Comparison of ENCODE assay signal across 28 mouse cellular contexts in the genomic region with DNA sequence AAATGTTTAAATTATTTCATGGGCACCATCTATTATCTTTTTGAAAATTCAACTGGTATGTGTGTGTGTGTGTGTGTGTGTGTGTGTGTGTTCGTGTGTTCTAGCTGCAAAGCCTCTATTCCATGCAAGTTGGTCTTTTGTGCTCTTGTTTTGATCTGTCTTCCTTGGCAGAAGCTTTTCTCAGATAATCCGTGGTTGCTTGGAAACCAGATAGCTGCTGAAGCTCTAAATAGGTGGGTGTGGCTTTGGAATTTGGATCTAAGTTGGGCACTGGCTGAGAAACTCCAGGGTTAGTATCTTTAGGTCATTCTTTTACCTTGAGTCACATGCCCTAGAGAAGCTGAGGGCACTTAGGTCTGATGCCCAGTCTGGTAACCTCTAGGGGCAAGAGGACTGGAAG. TPM values are rescaled to one million over a fixed set of nuclear protein-coding genes. Genes with fewer than 3 reads are reported as not detected.
DNase-seq lines count a peak whose midpoint lies in the region; ATAC-seq and TF ChIP-seq lines count a peak whose summit lies in the region.
"Had no signal": no experiment of that assay in that cellular context is flagged by ENCODE, and none has a peak within 500 bp of the region (broad histone marks: within the 10 kb centered on the region; RNA-seq: fewer than 3 reads in every experiment).

No protein-coding gene starts in this region.

- H3K9ac ChIP-seq in heart, postnatal 0 days (replicated peaks; ENCODE audit: low read depth, low read length): no peak overlapping the region
- no peak overlapping the region for H3K9ac ChIP-seq in hindbrain, embryonic 12.5 days
- H3K9ac ChIP-seq: embryonic facial prominence, embryonic 13.5 days; heart, embryonic 15.5 days; liver, embryonic 15.5 days; lung, embryonic 15.5 days; neural tube, embryonic 12.5 days had no signal

- no peak overlapping the region for H3K4me2 ChIP-seq in heart, postnatal 0 days (ENCODE audit: low read depth, low read length)
- no peak overlapping the region for H3K4me2 ChIP-seq in hindbrain, embryonic 12.5 days (replicated peaks)
- H3K4me2 ChIP-seq: embryonic facial prominence, embryonic 13.5 days; heart, embryonic 15.5 days; liver, embryonic 15.5 days; lung, embryonic 15.5 days; neural tube, embryonic 12.5 days had no signal

- ATAC-seq in heart, postnatal 0 days (ENCODE audit: insufficient read depth, low read depth): no peak
- ATAC-seq in hindbrain, embryonic 12.5 days (ENCODE audit: low FRiP score): no peak
- ATAC-seq: inflammation-experienced regulatory T-cells, adult 6 months had no signal

- intact Hi-C loops in left cerebral cortex, postnatal 4 days (cut with DNase I): no loop called here

- DNase-seq in embryo, embryonic 10 days (ENCODE audit: low spot score): peak; percentile 34
- no peak for DNase-seq in embryo, embryonic 11 days
- DNase-seq in heart, postnatal 0 days (ENCODE audit: low spot score): peak; percentile 30
- no peak for DNase-seq in heart, embryonic 10.5 days (ENCODE audit: low spot score)
- DNase-seq in embryo, embryonic 9.5 days (ENCODE audit: extremely low spot score): peak; percentile 8
- DNase-seq in retina, adult 2 months (ENCODE audit: low read depth, low spot score): peak; percentile 52
- DNase-seq in left cerebral cortex, postnatal 4 days: no peak
- DNase-seq: adrenal gland, adult 8-10 months; cerebellum, adult 2 months; gastrocnemius, postnatal 36 days; kidney, adult 18-20 months; kidney, postnatal 4 days; liver; lung, postnatal 36 days; right cerebral cortex, adult 18-20 months; thymus, adult 18-20 months; thymus, postnatal 36 days had no signal

- no peaks in the 10 kb centered on the region for H3K9me3 ChIP-seq in heart, postnatal 0 days (replicated peaks; ENCODE audit: control insufficient read depth, low read length)
- H3K9me3 ChIP-seq in heart, embryonic 10.5 days: no peaks in the 10 kb centered on the region
- no peaks in the 10 kb centered on the region for H3K9me3 ChIP-seq in hindbrain, embryonic 12.5 days (replicated peaks)
- H3K9me3 ChIP-seq: embryonic facial prominence, embryonic 13.5 days; heart, embryonic 15.5 days; limb, embryonic 10.5 days; liver, embryonic 15.5 days; lung, embryonic 15.5 days; neural tube, embryonic 12.5 days had no signal

- H3K4me3 ChIP-seq in heart, postnatal 0 days (ENCODE audit: low read depth, low read length): no peak overlapping the region
- H3K4me3 ChIP-seq in heart, embryonic 10.5 days: no peak overlapping the region
- no peak overlapping the region for H3K4me3 ChIP-seq in hindbrain, embryonic 12.5 days
- H3K4me3 ChIP-seq: embryonic facial prominence, embryonic 13.5 days; erythroblast, embryonic 14.5 days; heart, embryonic 15.5 days; left cerebral cortex, adult 2 months; limb, embryonic 10.5 days; liver, embryonic 15.5 days; lung, embryonic 15.5 days; megakaryocyte, embryonic 14.5 days; neural tube, embryonic 12.5 days had no signal

- no peak overlapping the region for H3K27ac ChIP-seq in heart, postnatal 0 days (ENCODE audit: low read depth)
- H3K27ac ChIP-seq in heart, embryonic 10.5 days: no peak overlapping the region
- no peak overlapping the region for H3K27ac ChIP-seq in hindbrain, embryonic 12.5 days
- H3K27ac ChIP-seq: embryonic facial prominence, embryonic 13.5 days; heart, embryonic 15.5 days; left cerebral cortex, adult 2 months; limb, embryonic 10.5 days; liver, embryonic 15.5 days; lung, embryonic 15.5 days; neural tube, embryonic 12.5 days had no signal

- no peak for TF ChIP-seq CTCF in heart, postnatal 0 days (IDR thresholded peaks at IDR 0.05; ENCODE audit: low read depth)

- no peak for TF ChIP-seq EP300 in heart, postnatal 0 days (IDR thresholded peaks at IDR 0.05; ENCODE audit: low read depth)

- peaks cover 11% of the 10 kb centered on the region; the same call in 1 of the 2 replicates for H3K4me1 ChIP-seq in heart, postnatal 0 days (ENCODE audit: control insufficient read depth, insufficient read depth)
- peaks cover 3% of the 10 kb centered on the region; the same call in 1 of the 2 replicates for H3K4me1 ChIP-seq in heart, embryonic 10.5 days
- no peaks in the 10 kb centered on the region for H3K4me1 ChIP-seq in hindbrain, embryonic 12.5 days
- H3K4me1 ChIP-seq: limb, embryonic 10.5 days; liver, embryonic 15.5 days; megakaryocyte, embryonic 14.5 days; neural tube, embryonic 12.5 days had no signal

- H3K27me3 ChIP-seq in heart, postnatal 0 days (ENCODE audit: control insufficient read depth, insufficient read depth, low read length): no peaks in the 10 kb centered on the region
- no peaks in the 10 kb centered on the region for H3K27me3 ChIP-seq in heart, embryonic 10.5 days (ENCODE audit: insufficient read depth, poor library complexity, severe bottlenecking)
- no peaks in the 10 kb centered on the region for H3K27me3 ChIP-seq in hindbrain, embryonic 12.5 days
- H3K27me3 ChIP-seq: embryonic facial prominence, embryonic 13.5 days; heart, embryonic 15.5 days; liver, embryonic 15.5 days; lung, embryonic 15.5 days; neural tube, embryonic 12.5 days had no signal

- H3K36me3 ChIP-seq in heart, postnatal 0 days (replicated peaks; ENCODE audit: control insufficient read depth, insufficient read depth, low read length): no peaks in the 10 kb centered on the region
- no peaks in the 10 kb centered on the region for H3K36me3 ChIP-seq in heart, embryonic 10.5 days
- no peaks in the 10 kb centered on the region for H3K36me3 ChIP-seq in hindbrain, embryonic 12.5 days
- H3K36me3 ChIP-seq: embryonic facial prominence, embryonic 13.5 days; heart, embryonic 15.5 days; limb, embryonic 10.5 days; liver, embryonic 15.5 days; lung, embryonic 15.5 days; neural tube, embryonic 12.5 days had no signal

- WGBS in heart, postnatal 0 days: 16% methylated on average over 2 of the region's 2 CpGs
- 15% methylated on average over 2 of the region's 2 CpGs for WGBS in heart, embryonic 10.5 days
- WGBS in hindbrain, embryonic 12.5 days: 16% methylated on average over 2 of the region's 2 CpGs

RNA-seq across cellular contexts. Expression of gene Tspan7, which starts 50.5 kb away (rescaled TPM):
- 32.7 and 70.8 TPM in 2 replicates for total RNA-seq in heart, postnatal 0 days (2014; rRNA removed; ENCODE audit: low replicate concordance)
- 90.0 and 91.9 TPM in 2 replicates for polyA plus RNA-seq in heart, postnatal 0 days (2015; fragmentation: Nextera tagmentation; extraction: Ambion mirVana)
- 65.2 and 72.4 TPM in 2 replicates for polyA plus RNA-seq in heart, embryonic 10.5 days (2016; fragmentation: Nextera tagmentation; extraction: Ambion mirVana)
- total RNA-seq in left cerebral cortex, postnatal 4 days (2021): 100 to 1,000 TPM; 388 to 395 TPM
- 98.0 and 106 TPM in 2 replicates for polyA plus RNA-seq in hindbrain, embryonic 12.5 days (2016; fragmentation: Nextera tagmentation; extraction: Ambion mirVana)
- polyA plus RNA-seq: inflammation-experienced regulatory T-cells, adult 6 months had no signal

Comparison
In these comparisons a context has a peak if more than half of its experiments do, and no peak if none do; other contexts are left out.
1. DNase-seq: peak in embryo, embryonic 10 days (single experiment), heart, postnatal 0 days (single experiment), embryo, embryonic 9.5 days (single experiment) and retina, adult 2 months (single experiment); none in embryo, embryonic 11 days (single experiment), heart, embryonic 10.5 days (single experiment) and left cerebral cortex, postnatal 4 days (single experiment).